Mouse (Mus musculus) C2C12 (cell line): Measurements from ENCODE around the gene Zfhx3.

Source experiments
- CEBPB ChIP-seq: IDR thresholded peaks from one replicate; pipeline ENCODE4 v1.6.1; 2011; ENCODE audit warnings: low read depth, mild to moderate bottlenecking, control low read depth, moderate library complexity
- CTCF ChIP-seq: IDR thresholded peaks from one replicate; pipeline ENCODE4 v1.5.1; 2011; ENCODE audit not compliant: control insufficient read depth, insufficient read depth, insufficient read length
- FOSL1 ChIP-seq: IDR thresholded peaks from one replicate; pipeline ENCODE4 v1.8.0; 2011; ENCODE audit warnings: mild to moderate bottlenecking, low read length; ENCODE audit not compliant: poor library complexity, insufficient read depth, severe bottlenecking
- MAX ChIP-seq: IDR thresholded peaks from one replicate; pipeline ENCODE4 v1.6.1; 2011; ENCODE audit warnings: mild to moderate bottlenecking, control low read depth
- MYOG ChIP-seq: IDR thresholded peaks from one replicate; pipeline ENCODE4 v1.6.1; 2011; ENCODE audit not compliant: control insufficient read depth, insufficient read length; ENCODE audit errors: extremely low read depth

GRCm38 (mm10) chr8:108563420-108563819 is 621.0 kb downstream of the Zfhx3 start:
- TF ChIP-seq CTCF (no peak), CEBPB (no peak), MYOG (no peak), MAX (no peak), FOSL1 (no peak)
